In the genomic region with DNA sequence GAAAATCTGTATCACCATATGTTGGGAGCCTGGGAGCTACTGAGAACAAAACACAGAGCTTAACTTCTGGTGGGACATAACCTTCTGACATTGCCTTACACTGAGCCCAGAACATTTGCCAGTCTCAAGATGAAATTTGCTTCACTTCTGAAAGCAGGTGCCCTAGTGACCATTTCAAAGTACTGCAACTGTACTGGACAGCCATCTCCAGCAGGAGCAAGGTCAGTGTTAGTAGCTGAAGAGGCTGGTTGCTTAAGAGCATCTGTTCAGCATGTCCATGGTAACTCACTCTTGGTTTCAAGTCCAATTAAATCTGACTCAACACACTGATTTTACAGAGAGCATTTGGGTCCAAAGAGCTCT, we compare ENCODE assay signal across 9 mouse cellular contexts. TPM values are rescaled to one million over a fixed set of nuclear protein-coding genes. Genes with fewer than 3 reads are reported as not detected.
DNase-seq lines count a peak whose midpoint lies in the region; TF ChIP-seq lines count a peak whose summit lies in the region.
"Had no signal": no experiment of that assay in that cellular context is flagged by ENCODE, and none has a peak within 500 bp of the region (broad histone marks: within the 10 kb centered on the region; RNA-seq: fewer than 3 reads in every experiment).

No protein-coding gene starts in this region.

- intact Hi-C loops in left cerebral cortex, adult 2 months (cut with DNase I), result loop anchor here (1.0 to 5.0 kb wide), 2 partner anchors 32 to 631 kb away; no protein-coding TSS in a partner anchor
- intact Hi-C loops in gastrocnemius, adult 2 months (cut with DNase I), result loop anchor here (1.0 to 10.0 kb wide), 2 partner anchors 32 to 1034 kb away; no protein-coding TSS in a partner anchor

- no peak for DNase-seq in left cerebral cortex, adult 2 months (ENCODE audit: extremely low spot score in 1 of 2, low spot score in 2 of 2)
- DNase-seq in left cerebral cortex, adult 11 months (ENCODE audit: low spot score), result no peak
- peak; percentile 48 for DNase-seq in CD4-positive, CD25-positive, alpha-beta regulatory T cell, adult 2 months (ENCODE audit: low read depth, low spot score)
- peak; percentile 47 for DNase-seq in NIH3T3 (ENCODE audit: low read depth)
- DNase-seq in lung, postnatal 10 days, result peak; percentile 21
- DNase-seq in urinary bladder, adult 18-20 months (ENCODE audit: low spot score in 2 of 2), result no peak
- no peak for DNase-seq in gastrocnemius, adult 2 months

- no peak overlapping the region for H3K27ac ChIP-seq in left cerebral cortex, adult 2 months
- no peak overlapping the region for H3K27ac ChIP-seq in gastrocnemius, adult 2 months
- H3K27ac ChIP-seq: heart, embryonic 10.5 days; liver, embryonic 15.5 days had no signal

- H3K4me3 ChIP-seq in left cerebral cortex, adult 2 months, result no peak overlapping the region
- H3K4me3 ChIP-seq in gastrocnemius, adult 2 months, result no peak overlapping the region
- H3K4me3 ChIP-seq: heart, embryonic 10.5 days; liver, embryonic 15.5 days had no signal

- TF ChIP-seq CTCF in left cerebral cortex, adult 2 months (IDR thresholded peaks at IDR 0.05), result peak; percentile 45
- TF ChIP-seq CTCF in gastrocnemius, adult 2 months (IDR thresholded peaks at IDR 0.05), result no peak

RNA-seq across cellular contexts. Expression of a gene that starts 16.8 kb away (rescaled TPM):
- 1 to 10 TPM; 1.1 to 1.3 TPM for total RNA-seq in left cerebral cortex, adult 2 months (2021)
- total RNA-seq in gastrocnemius, adult 2 months (2021), result not detected

Comparison
In these comparisons a context has a peak if more than half of its experiments do, and no peak if none do; other contexts are left out.
1. DNase-seq: peak in CD4-positive, CD25-positive, alpha-beta regulatory T cell, adult 2 months (single experiment), NIH3T3 (single experiment) and lung, postnatal 10 days (single experiment); none in left cerebral cortex, adult 2 months (0 of 2), left cerebral cortex, adult 11 months (single experiment), urinary bladder, adult 18-20 months (0 of 2) and gastrocnemius, adult 2 months (single experiment).